Mouse (Mus musculus) heart, adult 2 months (tissue): ENCODE data around the gene Ubac1.

Source experiments
- CTCF ChIP-seq: fragments of 200-600 bp; IDR thresholded peaks from 2 replicates; pipeline ENCODE4 v1.8.1; 2022; ENCODE audit warnings: antibody characterized with exemption, mild to moderate bottlenecking, moderate library complexity
- EP300 ChIP-seq: fragments of 200-500 bp; IDR thresholded peaks from 2 replicates; pipeline ENCODE4 v1.6.1; 2011; ENCODE audit warnings: low read depth, low read length, control low read depth; ENCODE audit not compliant: insufficient read depth
- POLR2A ChIP-seq: fragments of 200-500 bp; IDR thresholded peaks from 2 replicates; pipeline ENCODE4 v1.6.1; 2011; ENCODE audit warnings: mild to moderate bottlenecking, low read depth, low read length, control low read depth; ENCODE audit not compliant: insufficient read depth

- TF ChIP-seq POLR2A, result no peak
- TF ChIP-seq CTCF, result no peak
- TF ChIP-seq EP300, result no peak
Observed at GRCm38 (mm10) chr2:25992285-25992684, 29.3 kb downstream of the Ubac1 start.
